Comparison of ENCODE assay signal across 8 mouse cellular contexts in the genomic region with DNA sequence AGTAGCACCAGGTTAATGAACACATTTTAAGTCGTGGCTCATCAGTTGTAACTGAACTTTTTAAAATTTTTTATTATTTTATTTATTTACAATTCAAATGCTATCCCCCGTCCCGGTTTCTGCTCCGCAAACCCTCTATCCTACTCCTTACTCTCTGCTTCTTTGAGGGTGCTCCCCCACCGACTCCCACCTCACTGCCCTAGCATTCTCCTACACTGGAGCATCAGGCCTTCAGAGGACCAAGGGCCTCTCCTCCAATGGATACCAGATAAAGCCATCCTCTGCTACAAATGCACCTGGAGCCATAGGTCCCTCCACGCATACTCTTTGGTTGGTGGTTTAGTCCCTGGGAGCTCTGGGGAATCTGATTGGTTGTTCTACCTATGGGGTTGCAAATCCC. TPM values are rescaled to one million over a fixed set of nuclear protein-coding genes. Genes with fewer than 3 reads are reported as not detected.
DNase-seq lines count a peak whose midpoint lies in the region; ATAC-seq lines count a peak whose summit lies in the region.

No protein-coding gene starts in this region.

- WGBS in neural tube, embryonic 11.5 days: 47% methylated on average over 6 of the region's 6 CpGs
- WGBS in intestine, embryonic 16.5 days: 46% methylated on average over 6 of the region's 6 CpGs
- 43% methylated on average over 6 of the region's 6 CpGs for WGBS in neural tube, embryonic 14.5 days

- H3K9me3 ChIP-seq in neural tube, embryonic 11.5 days (ENCODE audit: control insufficient read depth, low read length): no peaks in the 10 kb centered on the region
- no peaks in the 10 kb centered on the region for H3K9me3 ChIP-seq in intestine, embryonic 16.5 days (ENCODE audit: control insufficient read depth, low read length)
- H3K9me3 ChIP-seq in neural tube, embryonic 14.5 days (ENCODE audit: control insufficient read depth, low read length): no peaks in the 10 kb centered on the region

- peak overlapping the region; percentile 76 for H3K4me3 ChIP-seq in neural tube, embryonic 11.5 days (ENCODE audit: low read depth, low read length)
- H3K4me3 ChIP-seq in intestine, embryonic 16.5 days (ENCODE audit: low read length): peak overlapping the region; percentile 81
- peak overlapping the region; percentile 67 for H3K4me3 ChIP-seq in neural tube, embryonic 14.5 days (ENCODE audit: low read depth, low read length)

- ATAC-seq in cerebellum, adult (ENCODE audit: insufficient number of reproducible peaks, low FRiP score, low TSS enrichment): no peak
- peak; percentile 38 for ATAC-seq in neural tube, embryonic 11.5 days (ENCODE audit: insufficient read depth, low FRiP score, low TSS enrichment)
- peak; percentile 26; the same call in 1 of the 2 replicates for ATAC-seq in intestine, embryonic 16.5 days
- ATAC-seq in neural tube, embryonic 14.5 days (ENCODE audit: low read depth): peak; percentile 48; the same call in 1 of the 2 replicates

- H3K4me2 ChIP-seq in neural tube, embryonic 11.5 days (ENCODE audit: low read depth): peak overlapping the region; percentile 56
- H3K4me2 ChIP-seq in intestine, embryonic 16.5 days (ENCODE audit: low read depth, low read length): peak overlapping the region; percentile 55
- peak overlapping the region; percentile 66 for H3K4me2 ChIP-seq in neural tube, embryonic 14.5 days (ENCODE audit: low read depth, low read length)

- peak; percentile 20 for DNase-seq in cerebellum, adult 11-12 months
- DNase-seq in neural tube, embryonic 11.5 days (ENCODE audit: low spot score): peak; percentile 12
- DNase-seq in neural tube, embryonic 10.5 days (ENCODE audit: extremely low spot score, low spot score): no peak
- DNase-seq in yolk sac, embryonic 10.5 days (ENCODE audit: low spot score): no peak
- DNase-seq in c-Kit-positive CD71-positive TER-119-positive erythroid progenitor cells, embryonic 14.5 days (ENCODE audit: low spot score): no peak

- H3K36me3 ChIP-seq in neural tube, embryonic 11.5 days (ENCODE audit: control insufficient read depth, insufficient read depth, low read length): no peaks in the 10 kb centered on the region
- no peaks in the 10 kb centered on the region for H3K36me3 ChIP-seq in intestine, embryonic 16.5 days (ENCODE audit: control insufficient read depth, insufficient read depth, low read length)
- H3K36me3 ChIP-seq in neural tube, embryonic 14.5 days (ENCODE audit: control insufficient read depth, insufficient read depth, low read length): no peaks in the 10 kb centered on the region

- peak overlapping the region; percentile 73 for H3K9ac ChIP-seq in neural tube, embryonic 11.5 days (ENCODE audit: low read length)
- H3K9ac ChIP-seq in intestine, embryonic 16.5 days (ENCODE audit: low read depth, low read length): peak overlapping the region; percentile 83
- no peak overlapping the region for H3K9ac ChIP-seq in neural tube, embryonic 14.5 days (replicated peaks; ENCODE audit: low read depth, low read length)

- H3K27me3 ChIP-seq in neural tube, embryonic 11.5 days (ENCODE audit: control insufficient read depth, insufficient read depth, low read length): no peaks in the 10 kb centered on the region
- no peaks in the 10 kb centered on the region for H3K27me3 ChIP-seq in intestine, embryonic 16.5 days (replicated peaks; ENCODE audit: control insufficient read depth, insufficient read depth, low read length)
- H3K27me3 ChIP-seq in neural tube, embryonic 14.5 days (ENCODE audit: control insufficient read depth, insufficient read depth, low read length): no peaks in the 10 kb centered on the region

- H3K4me1 ChIP-seq in neural tube, embryonic 11.5 days (ENCODE audit: control insufficient read depth, insufficient read depth, low read length): no peaks in the 10 kb centered on the region
- no peaks in the 10 kb centered on the region for H3K4me1 ChIP-seq in intestine, embryonic 16.5 days (ENCODE audit: control insufficient read depth, insufficient read depth, low read length)
- 0 out of 2 replicates have a peak, but pooled peaks cover 3% of the 10 kb centered on the region for H3K4me1 ChIP-seq in neural tube, embryonic 14.5 days (ENCODE audit: control insufficient read depth, insufficient read depth, low read length)

- H3K27ac ChIP-seq in neural tube, embryonic 11.5 days (ENCODE audit: low read depth, low read length): 0 out of 2 replicates have a peak overlapping the region, but pooled peaks have one; percentile 80
- H3K27ac ChIP-seq in intestine, embryonic 16.5 days (ENCODE audit: low read length): peak overlapping the region; percentile 98
- no peak overlapping the region for H3K27ac ChIP-seq in neural tube, embryonic 14.5 days (ENCODE audit: low read depth, low read length)

RNA-seq across cellular contexts. Expression of gene Cox16, which starts 0.4 kb away (rescaled TPM):
- 124 and 130 TPM in 2 replicates for polyA plus RNA-seq in neural tube, embryonic 11.5 days (2014; fragmentation: Nextera tagmentation; extraction: Ambion mirVana)
- polyA plus RNA-seq in intestine, embryonic 16.5 days (2015; fragmentation: Nextera tagmentation; extraction: Ambion mirVana): 149 and 167 TPM in 2 replicates
- polyA plus RNA-seq in neural tube, embryonic 14.5 days (2014; fragmentation: Nextera tagmentation; extraction: Ambion mirVana): 133 and 138 TPM in 2 replicates

RNA-seq across cellular contexts. Expression of gene Gm20498, which starts 47.4 kb away (rescaled TPM):
- 33.4 and 37.2 TPM in 2 replicates for polyA plus RNA-seq in neural tube, embryonic 11.5 days (2014; fragmentation: Nextera tagmentation; extraction: Ambion mirVana)
- polyA plus RNA-seq in intestine, embryonic 16.5 days (2015; fragmentation: Nextera tagmentation; extraction: Ambion mirVana): 28.9 and 29.0 TPM in 2 replicates
- polyA plus RNA-seq in neural tube, embryonic 14.5 days (2014; fragmentation: Nextera tagmentation; extraction: Ambion mirVana): 35.6 and 47.2 TPM in 2 replicates

RNA-seq across cellular contexts. Expression of gene Synj2bp, which starts 47.4 kb away (rescaled TPM):
- 28.6 and 29.7 TPM in 2 replicates for polyA plus RNA-seq in neural tube, embryonic 11.5 days (2014; fragmentation: Nextera tagmentation; extraction: Ambion mirVana)
- 41.5 and 42.1 TPM in 2 replicates for polyA plus RNA-seq in intestine, embryonic 16.5 days (2015; fragmentation: Nextera tagmentation; extraction: Ambion mirVana)
- polyA plus RNA-seq in neural tube, embryonic 14.5 days (2014; fragmentation: Nextera tagmentation; extraction: Ambion mirVana): 37.1 and 40.5 TPM in 2 replicates

Comparison
In these comparisons a context has a peak if more than half of its experiments do, and no peak if none do; other contexts are left out.
1. DNase-seq: peak in cerebellum, adult 11-12 months (single experiment) and neural tube, embryonic 11.5 days (single experiment); none in neural tube, embryonic 10.5 days (single experiment), yolk sac, embryonic 10.5 days (single experiment) and c-Kit-positive CD71-positive TER-119-positive erythroid progenitor cells, embryonic 14.5 days (single experiment).
2. Peak in every context shown above with its lines, with median percentiles within 50 percentile points of each other: H3K4me2 ChIP-seq and H3K4me3 ChIP-seq.